Mouse (Mus musculus) gastrocnemius, postnatal 36 days (tissue): ENCODE measurements around the gene Zc3h12c. TPM values are rescaled to one million over a fixed set of nuclear protein-coding genes. Genes with fewer than 3 reads are reported as not detected.
"Not testable (repeated sequence)": the region's sequence is repeated elsewhere in the genome, so short reads cannot be mapped to it uniquely, and the experiment has no call there.

ENCODE experiments used
- DNase-seq, 2 experiments: peaks; one replicate each; pipeline ENCODE4 v3.0.0; 2022
- intact Hi-C: fragments of 180-260 bp; cut with DNase I; formaldehyde crosslinking; loops from one replicate; pipeline ENCODE4 v1.15.1; 2025
- total RNA-seq, 2 experiments: library from RNA; stranded (reverse); gene quantifications; 2 replicates each; pipeline ENCODE4 v1.2.3; 2021

The Zc3h12c gene
- total RNA-seq, 2 experiments from 2014 or later, result 5.6 to 6.9 TPM

DNA sequence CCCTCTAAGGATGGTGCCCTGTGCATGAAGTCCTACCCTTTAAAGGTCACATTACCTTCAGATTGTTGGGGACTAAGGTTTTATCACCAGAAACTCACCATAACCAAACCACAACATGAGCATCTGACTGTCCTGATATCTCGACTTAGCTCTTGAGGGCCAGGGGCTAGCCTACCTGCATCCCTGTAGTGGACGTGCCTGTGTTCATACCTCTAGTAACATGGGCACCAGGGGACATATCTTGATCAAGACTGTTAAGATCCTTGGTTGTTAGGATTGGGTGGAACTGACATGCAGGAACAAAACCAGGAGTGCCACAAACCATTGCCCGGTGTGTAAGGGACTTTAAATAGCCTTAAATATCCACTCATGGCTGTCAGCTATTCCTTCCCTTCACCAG is 61.2 kb downstream of the Zc3h12c start:
- DNase-seq, result no peak
- intact Hi-C loops, result loop anchor here (10.0 kb wide), 1 partner anchor 178 kb away; no protein-coding TSS in a partner anchor

DNA sequence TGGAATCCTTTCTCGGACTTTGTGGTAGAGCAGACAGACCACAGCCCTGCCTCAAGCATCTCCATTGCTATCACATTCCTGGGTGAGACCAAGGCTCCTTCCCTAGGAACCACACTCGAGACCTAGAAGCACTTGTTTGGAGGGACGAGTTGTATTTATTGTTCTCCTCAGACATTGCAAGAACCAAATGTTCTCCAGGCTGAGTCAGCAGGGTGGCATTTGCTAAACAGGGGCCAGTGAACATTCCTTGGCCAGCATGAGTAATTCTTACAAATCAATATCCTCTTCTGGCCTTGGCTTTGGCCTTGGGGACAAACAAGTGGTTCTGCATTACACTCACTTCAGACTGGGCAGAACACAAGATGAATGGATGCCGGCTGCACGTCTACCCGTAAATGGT is 62.9 kb downstream of the Zc3h12c start:
- no peak for DNase-seq
- intact Hi-C loops, result loop anchor here (10.0 kb wide), 1 partner anchor 179 kb away; no protein-coding TSS in a partner anchor

DNA sequence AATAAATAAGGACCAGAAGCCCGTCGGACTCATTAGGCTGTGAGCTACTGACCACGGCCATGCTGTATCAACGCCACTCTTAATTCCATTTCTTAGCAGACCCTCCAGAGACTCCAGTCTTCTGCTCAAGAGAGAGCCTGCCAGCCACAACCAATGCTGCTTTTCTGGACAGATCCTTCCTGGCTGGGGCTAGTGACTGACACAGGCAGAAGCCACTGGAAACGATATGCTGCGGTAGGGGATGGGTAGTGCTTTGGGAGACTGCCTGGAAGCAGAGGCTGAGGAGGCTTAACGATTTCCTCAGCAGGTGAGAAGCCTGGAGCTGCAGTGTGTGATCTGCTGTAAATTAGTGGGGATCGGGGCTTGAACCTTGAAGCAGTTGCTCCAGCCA is 64.2 kb downstream of the Zc3h12c start:
- DNase-seq, result no peak

DNA sequence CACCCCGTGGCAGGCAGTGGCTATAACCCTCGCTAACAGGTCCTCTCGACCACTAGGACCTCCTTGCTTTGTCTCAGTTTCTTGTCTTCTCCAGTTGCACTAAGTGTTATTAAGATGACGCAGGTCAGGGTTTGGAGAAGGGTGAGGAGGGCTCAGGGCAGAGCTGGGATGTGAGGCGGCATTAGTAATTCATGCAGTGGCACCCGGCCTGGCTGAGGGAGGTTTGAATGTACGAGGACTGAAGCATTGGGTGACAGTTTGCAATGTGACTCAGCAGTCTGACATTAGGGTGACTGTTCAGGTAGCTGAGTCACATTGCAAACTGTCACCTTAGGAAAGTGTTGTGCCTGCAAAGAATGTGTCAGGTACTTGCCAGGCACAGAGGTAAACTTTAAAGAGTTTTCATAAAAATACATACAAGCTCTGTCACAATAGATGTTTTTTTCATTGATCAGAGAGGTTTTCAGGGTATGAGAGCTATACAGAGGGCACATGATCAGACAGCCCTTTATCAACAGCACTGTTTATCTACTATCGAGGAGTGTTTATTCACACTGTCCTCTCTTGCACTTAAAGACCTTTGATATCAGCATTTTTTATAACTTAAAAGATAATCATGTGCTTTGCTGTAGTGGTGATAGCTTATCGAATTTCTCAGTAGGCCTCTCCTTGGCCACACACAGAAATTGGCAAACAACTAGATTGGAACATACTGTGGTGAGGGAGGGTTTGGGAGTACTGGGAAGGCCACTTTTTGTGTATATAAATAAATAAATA is 64.7 kb downstream of the Zc3h12c start:
- intact Hi-C loops, result loop anchor here (10.0 kb wide), 1 partner anchor 181 kb away; no protein-coding TSS in a partner anchor
- no peak for DNase-seq

More for the DNA sequence above, 64.2 kb downstream of the Zc3h12c start:
- intact Hi-C loops, result loop anchor here (10.0 kb wide), 1 partner anchor 181 kb away; no protein-coding TSS in a partner anchor

DNA sequence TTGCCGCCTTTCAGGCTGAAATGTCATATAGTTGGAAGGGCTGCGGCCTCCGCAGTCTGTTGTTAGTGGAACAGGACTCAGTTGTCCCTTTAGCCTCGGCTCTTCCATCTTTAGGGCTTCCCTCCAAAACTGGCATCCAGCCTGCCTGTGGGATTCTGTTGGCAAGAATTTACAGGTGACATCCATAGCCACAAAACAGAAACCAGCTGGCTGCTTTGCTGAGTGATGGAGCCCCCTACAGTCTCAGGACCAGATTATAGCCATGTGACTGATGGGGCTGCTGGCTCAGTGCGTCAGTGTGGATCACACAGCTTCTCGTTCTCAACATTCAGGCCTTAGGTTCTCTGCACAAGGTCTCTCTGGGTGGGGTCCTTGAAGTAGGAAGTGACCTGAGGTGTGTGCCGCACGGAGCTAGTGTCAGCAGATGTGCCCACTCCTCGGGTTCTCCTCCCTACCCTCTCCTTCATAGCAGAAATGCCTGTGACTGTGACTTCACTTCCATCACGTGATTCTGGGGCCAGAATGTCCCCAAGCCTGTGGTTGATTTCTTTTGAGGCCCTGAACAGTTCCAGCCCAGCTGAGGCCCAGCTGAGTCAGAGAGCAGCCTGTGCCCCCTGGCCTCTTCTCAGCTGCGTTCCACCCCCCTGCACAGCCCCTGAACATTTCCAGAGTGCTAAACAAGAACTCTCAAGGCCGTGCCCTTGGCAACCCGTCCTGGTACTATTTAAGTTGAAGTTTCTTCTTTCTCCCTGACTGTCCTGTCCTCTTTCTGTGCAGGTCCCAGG is 66.1 kb downstream of the Zc3h12c start:
- intact Hi-C loops, result loop anchor here (10.0 kb wide), 1 partner anchor 183 kb away; no protein-coding TSS in a partner anchor

GRCm38 (mm10) chr9:52100426-52100825 is 67.9 kb downstream of the Zc3h12c start:
- DNase-seq, result no peak
- intact Hi-C loops, result loop anchor here (10.0 kb wide), 1 partner anchor 184 kb away; no protein-coding TSS in a partner anchor

More for the DNA sequence above, 66.1 kb downstream of the Zc3h12c start:
- no peak for DNase-seq

DNA sequence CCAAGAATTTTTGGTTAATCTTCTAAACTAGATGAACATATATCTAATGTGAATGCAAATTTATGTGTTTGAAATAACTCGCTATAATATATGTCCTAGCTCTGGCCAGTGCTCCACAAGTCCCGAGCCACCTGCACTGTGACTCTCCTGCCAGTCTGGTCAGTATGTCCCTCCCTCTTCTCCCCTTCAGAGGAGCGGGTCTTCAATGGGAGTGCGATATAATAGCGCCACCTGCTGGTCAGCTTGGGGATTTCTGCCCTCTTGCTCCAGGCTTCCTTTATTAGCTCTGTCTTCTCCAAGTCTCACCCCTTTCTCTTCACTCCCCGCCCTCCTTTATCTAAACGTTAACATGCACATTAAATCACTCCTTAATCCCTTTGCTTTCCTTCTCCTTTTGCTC is 69.8 kb downstream of the Zc3h12c start:
- intact Hi-C loops, result loop anchor here (1.0 to 10.0 kb wide), 4 partner anchors 46 to 764 kb away; no protein-coding TSS in a partner anchor
- peak; percentile 72 to 75 for DNase-seq

DNA sequence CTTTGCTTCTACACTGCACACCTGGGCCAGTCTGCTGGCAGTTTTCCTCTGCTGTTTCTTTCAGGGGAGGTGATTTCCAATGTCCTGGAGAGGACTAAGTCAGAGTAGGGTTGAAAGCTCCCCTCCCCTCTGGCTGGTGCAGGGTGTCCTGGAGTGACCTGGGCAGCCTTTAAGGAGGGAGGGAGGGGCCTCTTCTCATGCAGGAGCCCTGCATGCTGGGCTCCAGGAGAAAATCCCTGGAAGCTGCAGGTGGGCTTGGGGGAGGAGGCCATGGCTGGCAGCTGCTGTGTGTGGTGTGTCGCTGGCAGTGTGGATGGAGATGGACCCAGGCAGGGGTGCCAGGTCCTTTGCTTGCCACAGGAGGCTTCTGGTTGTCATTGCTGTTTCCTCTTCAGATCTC is 71.0 kb downstream of the Zc3h12c start:
- intact Hi-C loops, result loop anchor here (5.0 to 10.0 kb wide), 3 partner anchors 45 to 763 kb away; no protein-coding TSS in a partner anchor
- no peak for DNase-seq

- no peak for DNase-seq
- intact Hi-C loops, result loop anchor here (5.0 to 10.0 kb wide), 3 partner anchors 43 to 761 kb away; no protein-coding TSS in a partner anchor
Measured at GRCm38 (mm10) chr9:52095666-52096065, 72.7 kb downstream of the Zc3h12c start.

- intact Hi-C loops, result loop anchor here (10.0 kb wide), 1 partner anchor 760 kb away; no protein-coding TSS in a partner anchor
- no peak for DNase-seq
Measured at GRCm38 (mm10) chr9:52094471-52094980, 73.8 kb downstream of the Zc3h12c start.

DNA sequence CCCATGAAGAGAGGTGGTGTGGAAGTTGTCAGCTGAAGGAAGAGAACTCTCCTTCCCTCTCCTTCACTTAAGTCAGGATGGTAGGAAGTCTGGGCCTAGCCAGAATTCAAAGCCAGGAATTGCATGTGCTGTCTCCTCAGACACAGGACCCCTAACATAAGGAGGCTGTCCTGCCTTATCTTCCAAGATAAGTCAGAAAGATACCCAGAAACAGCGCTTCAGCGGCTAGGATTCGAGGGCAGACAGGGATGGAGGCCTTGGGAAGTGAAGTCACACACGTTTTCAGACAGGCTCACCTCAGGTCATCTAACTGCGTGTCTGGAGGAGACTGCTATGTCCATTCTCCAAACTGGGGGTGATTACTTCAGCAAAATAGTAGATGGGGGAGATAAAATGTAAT is 74.4 kb downstream of the Zc3h12c start:
- no peak for DNase-seq
- intact Hi-C loops, result loop anchor here (10.0 kb wide), 1 partner anchor 759 kb away; no protein-coding TSS in a partner anchor

- intact Hi-C loops, result loop anchor here (10.0 kb wide), 1 partner anchor 758 kb away; no protein-coding TSS in a partner anchor
- DNase-seq, result no peak
Measured at GRCm38 (mm10) chr9:52093108-52093507, 75.3 kb downstream of the Zc3h12c start.

DNA sequence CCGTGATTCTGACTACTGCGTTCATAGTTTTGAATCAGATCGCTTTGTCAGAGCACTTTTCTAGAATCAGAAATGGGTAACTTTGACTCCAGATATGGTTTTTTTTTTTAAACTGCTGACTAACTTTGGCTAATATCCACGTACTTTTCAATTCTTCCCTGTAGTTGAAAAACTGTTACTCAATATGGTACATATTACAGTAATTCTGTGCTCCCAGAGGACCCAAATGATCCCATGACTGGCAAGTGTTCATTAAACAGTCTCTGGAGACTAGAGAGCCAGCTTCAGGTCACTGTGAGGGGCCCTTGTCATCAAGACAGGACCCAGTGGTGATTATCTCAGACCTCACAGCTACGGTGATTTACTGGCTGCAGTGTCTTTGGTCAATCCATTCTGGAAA is 76.1 kb downstream of the Zc3h12c start:
- intact Hi-C loops, result loop anchor here (10.0 kb wide), 1 partner anchor 758 kb away; no protein-coding TSS in a partner anchor

DNA sequence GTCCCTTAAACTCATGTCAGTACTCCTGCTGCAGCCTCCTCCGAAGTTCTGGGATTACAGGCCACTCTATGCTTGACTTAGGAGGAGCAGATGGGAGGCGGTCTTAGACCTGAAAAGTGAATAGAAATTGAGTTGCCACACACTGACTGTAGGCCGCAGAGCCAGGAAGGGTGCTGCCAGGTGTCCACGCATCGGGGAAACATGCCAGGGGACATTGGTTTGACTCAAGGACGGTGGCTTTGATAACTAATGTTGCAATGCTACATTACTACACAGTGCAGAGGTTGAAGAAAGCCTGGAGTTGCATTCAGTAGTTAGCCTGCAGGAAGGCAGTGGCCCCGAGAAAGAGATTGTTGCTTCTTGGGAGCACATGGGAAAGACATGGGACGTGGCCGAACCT is 76.6 kb downstream of the Zc3h12c start:
- intact Hi-C loops, result loop anchor here (10.0 kb wide), 1 partner anchor 757 kb away; no protein-coding TSS in a partner anchor
- DNase-seq, result no peak

More for the DNA sequence above, 76.1 kb downstream of the Zc3h12c start:
- no peak for DNase-seq

DNA sequence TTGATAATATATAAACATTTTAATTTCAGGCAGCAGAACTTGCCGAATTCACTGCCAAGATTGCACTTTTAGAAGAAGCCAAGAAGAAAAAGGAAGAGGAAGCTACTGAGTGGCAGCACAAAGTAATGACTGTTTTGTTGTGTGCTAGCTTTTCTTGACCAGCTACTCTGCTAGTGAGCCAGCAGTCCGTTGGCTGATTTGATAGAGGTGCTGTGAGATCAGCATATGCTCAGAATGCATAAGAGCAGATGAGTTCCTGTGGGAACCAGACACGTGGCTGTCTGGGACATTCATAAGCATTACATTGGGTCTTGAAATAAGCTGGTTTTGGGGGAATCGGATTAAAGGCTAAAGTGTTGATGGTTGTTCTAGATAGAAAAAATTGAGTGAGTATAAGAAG is 86.0 kb downstream of the Zc3h12c start:
- no peak for DNase-seq
- intact Hi-C loops, result no loop called here

- intact Hi-C loops, result no loop called here
- no peak for DNase-seq
Measured at GRCm38 (mm10) chr9:52081979-52082378, 86.4 kb downstream of the Zc3h12c start.

- DNase-seq, result no peak
- intact Hi-C loops, result no loop called here
Measured at GRCm38 (mm10) chr9:52077692-52078091, 90.7 kb downstream of the Zc3h12c start.

DNA sequence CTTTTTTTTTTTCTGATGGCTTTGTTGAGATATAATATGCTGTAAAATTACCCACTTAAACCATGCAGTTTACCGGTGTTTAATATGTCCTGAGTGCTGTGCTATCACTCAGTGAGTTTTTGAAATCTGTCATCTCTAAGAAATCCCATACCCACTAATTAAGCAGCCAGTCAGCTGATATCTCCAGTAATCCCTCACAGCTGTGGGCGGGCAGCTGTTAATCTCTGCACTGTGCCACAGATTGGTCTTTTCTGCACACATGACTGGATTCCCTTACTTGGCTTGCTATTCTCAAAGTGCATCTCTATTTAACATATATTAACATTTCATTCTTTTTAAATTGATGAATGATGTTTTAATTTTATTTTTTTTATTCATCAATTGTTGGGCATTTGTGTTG is 92.3 kb downstream of the Zc3h12c start:
- no peak for DNase-seq
- intact Hi-C loops, result no loop called here

- no peak for DNase-seq
- intact Hi-C loops, result no loop called here
Measured at GRCm38 (mm10) chr9:52072202-52072601, 96.2 kb downstream of the Zc3h12c start.

- DNase-seq, intact Hi-C loops: not testable (repeated sequence)
Measured at GRCm38 (mm10) chr9:52071352-52071751, 97.0 kb downstream of the Zc3h12c start.
